In genomic region chrX:102571186-102571585, GRCm38 (mm10) we compare ENCODE assay signal across 17 mouse cellular contexts.
DNase-seq lines count a peak whose midpoint lies in the region; ATAC-seq and TF ChIP-seq lines count a peak whose summit lies in the region.
"Had no signal": no experiment of that assay in that cellular context is flagged by ENCODE, and none has a peak within 500 bp of the region (broad histone marks: within the 10 kb centered on the region; RNA-seq: fewer than 3 reads in every experiment).

No protein-coding gene starts in this region.

- no peak for ATAC-seq in intestine, postnatal 0 days
- ATAC-seq: forebrain, embryonic 15.5 days; midbrain, embryonic 16.5 days had no signal

- no peak overlapping the region for H3K4me2 ChIP-seq in intestine, postnatal 0 days (replicated peaks; ENCODE audit: low read depth)
- H3K4me2 ChIP-seq: forebrain, embryonic 15.5 days; heart, embryonic 12.5 days; hindbrain, embryonic 15.5 days; liver, embryonic 13.5 days had no signal

- peak; percentile 39 for DNase-seq in ES-CJ7 (ENCODE audit: low read depth, low spot score)
- peak; percentile 60 for DNase-seq in ZHBTc4 (ENCODE audit: low read depth, low spot score)
- peak; percentile 55 to 70 for DNase-seq in lung, adult 18-20 months
- DNase-seq in lung, postnatal 25 days (ENCODE audit: low spot score): peak; percentile 54
- DNase-seq in c-Kit-positive CD71-positive TER-119-positive erythroid progenitor cells, embryonic 14.5 days (ENCODE audit: low spot score): no peak
- no peak for DNase-seq in adrenal gland, postnatal 10 days
- DNase-seq: adrenal gland, adult 8-10 months; cerebellum, adult 11-12 months; cerebellum, postnatal 25 days; liver, embryonic 13.5 days had no signal

- H3K9me3 ChIP-seq in intestine, postnatal 0 days (ENCODE audit: control insufficient read depth): no peaks in the 10 kb centered on the region
- H3K9me3 ChIP-seq: forebrain, embryonic 15.5 days; heart, embryonic 12.5 days; hindbrain, embryonic 15.5 days; liver, embryonic 13.5 days; megakaryocyte, embryonic 14.5 days had no signal

- H3K27me3 ChIP-seq in intestine, postnatal 0 days (replicated peaks; ENCODE audit: control insufficient read depth, insufficient read depth, low read length): no peaks in the 10 kb centered on the region
- H3K27me3 ChIP-seq: forebrain, embryonic 15.5 days; heart, embryonic 12.5 days; liver, embryonic 13.5 days had no signal

- H3K4me1 ChIP-seq in intestine, postnatal 0 days (replicated peaks; ENCODE audit: control insufficient read depth, insufficient read depth, low read length): no peaks in the 10 kb centered on the region
- H3K4me1 ChIP-seq: forebrain, embryonic 15.5 days; heart, embryonic 12.5 days; hindbrain, embryonic 15.5 days; liver, embryonic 13.5 days; megakaryocyte, embryonic 14.5 days had no signal

- no peak overlapping the region for H3K27ac ChIP-seq in intestine, postnatal 0 days (ENCODE audit: low read depth, low read length)
- H3K27ac ChIP-seq: forebrain, embryonic 15.5 days; hindbrain, embryonic 15.5 days; kidney, postnatal 0 days; liver, embryonic 13.5 days had no signal

- H3K9ac ChIP-seq in intestine, postnatal 0 days (ENCODE audit: low read depth, low read length): no peak overlapping the region
- H3K9ac ChIP-seq: forebrain, embryonic 15.5 days; heart, embryonic 12.5 days; hindbrain, embryonic 15.5 days; liver, embryonic 13.5 days had no signal

- no peaks in the 10 kb centered on the region for H3K36me3 ChIP-seq in intestine, postnatal 0 days (ENCODE audit: control insufficient read depth, insufficient read depth)
- H3K36me3 ChIP-seq: forebrain, embryonic 15.5 days; hindbrain, embryonic 15.5 days; liver, embryonic 13.5 days had no signal

- H3K4me3 ChIP-seq in intestine, postnatal 0 days (ENCODE audit: low read depth, low read length): no peak overlapping the region
- H3K4me3 ChIP-seq: forebrain, embryonic 15.5 days; heart, embryonic 12.5 days; hindbrain, embryonic 15.5 days; liver, embryonic 13.5 days; megakaryocyte, embryonic 14.5 days had no signal

- no peak for TF ChIP-seq CTCF in intestine, postnatal 0 days (IDR thresholded peaks at IDR 0.05; ENCODE audit: low read depth)

- 0% methylated on average over 1 of the region's 1 CpGs for WGBS in intestine, postnatal 0 days

Comparison
In these comparisons a context has a peak if more than half of its experiments do, and no peak if none do; other contexts are left out.
1. DNase-seq: peak in ES-CJ7 (single experiment), ZHBTc4 (single experiment), lung, adult 18-20 months (2 of 2) and lung, postnatal 25 days (single experiment); none in c-Kit-positive CD71-positive TER-119-positive erythroid progenitor cells, embryonic 14.5 days (single experiment) and adrenal gland, postnatal 10 days (single experiment).